Mouse (Mus musculus) CH12.LX (cell line): Measurements from ENCODE around the gene Myl9. TPM values are rescaled to one million over a fixed set of nuclear protein-coding genes. Genes with fewer than 3 reads are reported as not detected.

Source experiments
- DNase-seq: peaks from one replicate; pipeline ENCODE4 v3.0.0-alpha.2; 2013; ENCODE audit errors: extremely low read depth
- H3K27ac ChIP-seq: 2 replicates; pipeline ENCODE4 v1.5.1; 2012; ENCODE audit warnings: low read depth, mild to moderate bottlenecking, control low read depth, moderate library complexity; ENCODE audit not compliant: insufficient read depth
- H3K27me3 ChIP-seq: replicated peaks from 2 replicates; pipeline ENCODE3; 2012; ENCODE audit warnings: inconsistent platforms
- H3K36me3 ChIP-seq, 2 experiments: replicated peaks in 1 of 2; 2 replicates each; pipeline versions ENCODE3 to v1.6.1; 2012; ENCODE audit warnings: inconsistent platforms in 1 of 2, low read length in 1 of 2, mild to moderate bottlenecking in 1 of 2, mixed read lengths in 1 of 2, moderate library complexity in 1 of 2; ENCODE audit not compliant: control insufficient read depth in 1 of 2, insufficient read depth in 1 of 2
- H3K4me1 ChIP-seq, 2 experiments: 2 replicates each; pipeline ENCODE4 v1.6.1; 2012; ENCODE audit warnings: inconsistent platforms in 1 of 2, moderate library complexity in 1 of 2; ENCODE audit not compliant: insufficient read depth in 2 of 2, control insufficient read depth in 1 of 2
- H3K4me2 ChIP-seq: 2 replicates; pipeline ENCODE4 v1.6.1; 2012; ENCODE audit warnings: low read depth, mild to moderate bottlenecking, control low read depth; ENCODE audit not compliant: poor library complexity, insufficient read depth, severe bottlenecking
- H3K4me3 ChIP-seq, 3 experiments: fragments of 150-350 bp in 1 of 3; sonication (generic) in 1 of 3; replicated peaks in 1 of 3; 2 replicates each; pipeline versions ENCODE3 to v1.5.1; 2011 to 2012; ENCODE audit warnings: low read depth in 2 of 3, low read length in 2 of 3, mild to moderate bottlenecking in 2 of 3, moderate library complexity in 2 of 3, control low read depth in 1 of 3, improper control_type of control experiment in 1 of 3, inconsistent platforms in 1 of 3, mixed read lengths in 1 of 3; ENCODE audit not compliant: poor library complexity in 1 of 3
- H3K79me2 ChIP-seq: replicated peaks from 2 replicates; pipeline ENCODE4 v1.6.1; 2012; ENCODE audit warnings: mild to moderate bottlenecking, moderate library complexity; ENCODE audit not compliant: control insufficient read depth, poor library complexity, insufficient read depth, severe bottlenecking; ENCODE audit errors: extremely low read depth
- H3K9ac ChIP-seq: 2 replicates; pipeline ENCODE4 v1.6.1; 2012; ENCODE audit warnings: low read depth, mild to moderate bottlenecking, control low read depth, moderate library complexity; ENCODE audit not compliant: insufficient read depth
- H3K9me3 ChIP-seq: replicated peaks from 2 replicates; pipeline ENCODE3; 2012; ENCODE audit warnings: low read length, inconsistent platforms, mixed read lengths
- BHLHE40 ChIP-seq: IDR thresholded peaks from 2 replicates; pipeline ENCODE4 v1.6.1; 2011; ENCODE audit warnings: mild to moderate bottlenecking, low read depth, low read length, improper control_type of control experiment
- CHD1 ChIP-seq: IDR thresholded peaks from 2 replicates; pipeline ENCODE4 v1.6.1; 2012; ENCODE audit warnings: low read depth, low read length, improper control_type of control experiment, inconsistent platforms
- CTCF ChIP-seq, 2 experiments: IDR thresholded peaks in 1 of 2; conservative IDR thresholded peaks in 1 of 2; 2 replicates each; pipeline ENCODE4 v1.5.1; 2011 to 2012; ENCODE audit warnings: low read depth in 2 of 2, low read length in 2 of 2, improper control_type of control experiment in 1 of 2, inconsistent platforms in 1 of 2, mild to moderate bottlenecking in 1 of 2, moderate library complexity in 1 of 2
- HCFC1 ChIP-seq: IDR thresholded peaks from 2 replicates; pipeline ENCODE4 v1.6.1; 2012; ENCODE audit warnings: low read depth, mild to moderate bottlenecking, inconsistent platforms, low read length, improper control_type of control experiment
- IRF4 ChIP-seq: IDR thresholded peaks from 2 replicates; pipeline ENCODE4 v1.6.1; 2014; ENCODE audit warnings: low read depth, mild to moderate bottlenecking, inconsistent platforms, low read length, improper control_type of control experiment
- JUN ChIP-seq: IDR thresholded peaks from 2 replicates; pipeline ENCODE4 v1.6.1; 2011; ENCODE audit warnings: low read depth, mild to moderate bottlenecking, low read length, improper control_type of control experiment, moderate library complexity; ENCODE audit not compliant: insufficient read depth
- JUND ChIP-seq: conservative IDR thresholded peaks from 2 replicates; pipeline ENCODE4 v1.6.1; 2011; ENCODE audit warnings: low read depth, low read length, improper control_type of control experiment
- MAFK ChIP-seq: IDR thresholded peaks from 2 replicates; pipeline ENCODE4 v1.6.1; 2011; ENCODE audit warnings: low read length, improper control_type of control experiment; ENCODE audit not compliant: insufficient replicate concordance
- MAX ChIP-seq: IDR thresholded peaks from 2 replicates; pipeline ENCODE4 v1.6.1; 2011; ENCODE audit warnings: low read length, improper control_type of control experiment
- MXI1 ChIP-seq: IDR thresholded peaks from 2 replicates; pipeline ENCODE4 v1.6.1; 2011; ENCODE audit warnings: mild to moderate bottlenecking, low read depth, low read length, improper control_type of control experiment
- MYC ChIP-seq: IDR thresholded peaks from 2 replicates; pipeline ENCODE4 v1.6.1; 2011; ENCODE audit warnings: low read depth, mild to moderate bottlenecking, improper control_type of control experiment, low read length
- NELFE ChIP-seq: IDR thresholded peaks from 2 replicates; pipeline ENCODE4 v1.6.1; 2011; ENCODE audit warnings: low read depth, low read length, improper control_type of control experiment
- NRF1 ChIP-seq: IDR thresholded peaks from 2 replicates; pipeline ENCODE4 v1.6.1; 2014; ENCODE audit warnings: low read depth, mild to moderate bottlenecking, inconsistent platforms, low read length, improper control_type of control experiment, moderate library complexity
- PAX5 ChIP-seq: IDR thresholded peaks from 2 replicates; pipeline ENCODE4 v1.6.1; 2012; ENCODE audit warnings: low read length, inconsistent platforms, mixed read lengths
- POLR2A ChIP-seq: IDR thresholded peaks from 2 replicates; pipeline ENCODE4 v1.6.1; 2011; ENCODE audit warnings: low read depth, mild to moderate bottlenecking, improper control_type of control experiment, low read length
- POLR2AphosphoS2 ChIP-seq: IDR thresholded peaks from 2 replicates; pipeline ENCODE4 v1.6.1; 2011; ENCODE audit warnings: low read depth, low read length, improper control_type of control experiment
- RCOR1 ChIP-seq: conservative IDR thresholded peaks from 2 replicates; pipeline ENCODE4 v1.6.1; 2012; ENCODE audit warnings: low read depth, mild to moderate bottlenecking, inconsistent platforms, low read length, improper control_type of control experiment
- SIN3A ChIP-seq: IDR thresholded peaks from 2 replicates; pipeline ENCODE4 v1.6.1; 2012; ENCODE audit warnings: low read length, improper control_type of control experiment, inconsistent platforms
- TBP ChIP-seq: conservative IDR thresholded peaks from 2 replicates; pipeline ENCODE4 v1.6.1; 2011; ENCODE audit warnings: low read depth, low read length, improper control_type of control experiment
- USF1 ChIP-seq: IDR thresholded peaks from 2 replicates; pipeline ENCODE4 v1.6.1; 2014; ENCODE audit warnings: low read depth, mild to moderate bottlenecking, inconsistent platforms, low read length, improper control_type of control experiment
- ZKSCAN1 ChIP-seq: IDR thresholded peaks from 2 replicates; pipeline ENCODE4 v1.6.1; 2012; ENCODE audit warnings: low read depth, inconsistent platforms, low read length, improper control_type of control experiment, borderline replicate concordance
- ZMIZ1 ChIP-seq: IDR thresholded peaks from 2 replicates; pipeline ENCODE4 v1.6.1; 2012; ENCODE audit warnings: low read depth, mild to moderate bottlenecking, inconsistent platforms, low read length, improper control_type of control experiment
- ZNF384 ChIP-seq: IDR thresholded peaks from 2 replicates; pipeline ENCODE4 v1.6.1; 2012; ENCODE audit warnings: low read depth, low read length, improper control_type of control experiment, inconsistent platforms
- dilution Hi-C: fragments of 300-500 bp; cut with MboI; formaldehyde crosslinking; loops from 2 replicates; pipeline ENCODE4 v1.14.3; 2020; ENCODE audit warnings: low sequenced_read_pairs; ENCODE audit not compliant: extremely low pct_unique_long_range_greater_than_20kb, extremely low pct_ligation_motif_present
- in situ Hi-C: fragments of 300-500 bp; cut with MboI; formaldehyde crosslinking; loops from 3 replicates; pipeline ENCODE4 v1.14.3; 2019; ENCODE audit warnings: low sequenced_read_pairs, low pct_ligation_motif_present, low pct_unique_long_range_greater_than_20kb, mixed read lengths
- polyA plus RNA-seq: library from polyadenylated mRNA; unstranded; fragments of >175 nt; gene quantifications from 2 replicates; pipeline ENCODE4 v1.2.1, GENCODE M21; 2012; ENCODE audit warnings: low read depth; ENCODE audit not compliant: insufficient read length
- total RNA-seq, 2 experiments: library from RNA; depleted of rRNA; stranded (reverse); fragments of 300-350 nt in 1 of 2; fragments of >200 nt in 1 of 2; gene quantifications; 2 replicates each; pipeline ENCODE4 v1.2.3; 2012 to 2014

Myl9 gene
- total and polyA plus RNA-seq, 3 experiments = not detected

DNA sequence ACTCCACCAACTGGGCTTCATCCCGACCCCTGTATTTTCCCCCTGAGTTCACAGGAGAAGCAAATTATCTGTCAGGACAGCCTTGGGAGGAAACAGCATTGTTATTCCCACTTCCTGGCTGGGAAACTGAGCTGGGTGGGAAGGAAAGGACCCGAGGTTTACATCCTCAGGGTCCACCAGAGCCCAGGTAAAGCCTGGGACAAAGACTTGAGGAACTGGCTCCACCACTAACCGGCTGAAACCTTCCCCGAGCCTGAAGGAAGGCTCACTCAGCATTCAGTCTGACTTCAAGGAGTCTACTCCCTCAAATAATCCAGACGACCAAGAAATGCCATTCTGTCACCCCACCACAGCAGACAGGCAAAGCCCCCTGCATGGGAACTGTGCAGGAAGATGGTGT is 39.7 kb downstream of the Myl9 start:
- TF ChIP-seq JUND (no peak), PAX5 (no peak), NRF1 (no peak), ZMIZ1 (no peak), JUN (no peak), MYC (no peak), POLR2AphosphoS2 (no peak), CTCF (conservative IDR thresholded peaks at IDR 0.05 in 1 of 2, IDR thresholded peaks at IDR 0.05 in 1 of 2; ENCODE audit: low read depth in 2 of 2, low read length in 2 of 2) (no peak), IRF4 (no peak), MAX (no peak), CHD1 (no peak), RCOR1 (no peak), NELFE (no peak), ZKSCAN1 (no peak), TBP (no peak), MXI1 (no peak), HCFC1 (no peak), SIN3A (no peak), USF1 (no peak), POLR2A (no peak)
- no peak for DNase-seq
- H3K4me2 ChIP-seq = no peak overlapping the region
- no peak overlapping the region for H3K9ac ChIP-seq
- no peaks in the 10 kb centered on the region for H3K79me2 ChIP-seq
- no peak overlapping the region for H3K27ac ChIP-seq
- no peak overlapping the region for H3K4me3 ChIP-seq
- peaks cover 9% of the 10 kb centered on the region for H3K27me3 ChIP-seq
- no peaks in the 10 kb centered on the region for H3K9me3 ChIP-seq
- dilution Hi-C loops (no loop called here), in situ Hi-C loops (no loop called here)
- no peaks in the 10 kb centered on the region for H3K36me3 ChIP-seq
- H3K4me1 ChIP-seq = peaks cover 2 to 13% of the 10 kb centered on the region in 2 experiments; a peak in 3 of 4 replicates

DNA sequence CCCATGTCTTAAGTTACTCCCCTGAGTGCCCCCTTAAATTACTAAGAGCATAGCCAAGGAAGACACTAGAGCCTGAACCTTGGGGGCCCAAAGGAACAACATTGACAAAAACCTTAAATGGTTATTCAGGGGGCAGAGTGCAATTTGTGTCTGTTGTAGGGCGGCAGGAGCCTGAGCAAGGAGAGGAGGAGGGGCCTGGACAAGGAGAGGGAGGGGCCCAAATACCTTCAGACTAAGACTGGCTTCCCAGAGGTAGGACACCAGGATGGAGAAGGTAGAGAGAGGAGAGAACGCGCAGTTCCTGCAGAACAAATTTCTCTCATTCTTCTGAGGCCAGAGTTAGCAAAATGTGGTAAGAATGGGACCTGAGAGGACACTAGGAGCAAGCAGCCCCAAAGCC is 40.2 kb downstream of the Myl9 start:
- H3K79me2 ChIP-seq = no peaks in the 10 kb centered on the region
- H3K27ac ChIP-seq = no peak overlapping the region
- H3K27me3 ChIP-seq = peaks cover 9% of the 10 kb centered on the region
- H3K9me3 ChIP-seq = no peaks in the 10 kb centered on the region
- no peaks in the 10 kb centered on the region for H3K36me3 ChIP-seq
- H3K4me3 ChIP-seq = no peak overlapping the region
- in situ Hi-C loops = no loop called here
- no peak for TF ChIP-seq BHLHE40
- TF ChIP-seq NRF1 = no peak
- TF ChIP-seq TBP = no peak
- TF ChIP-seq PAX5 = no peak
- TF ChIP-seq ZNF384 = no peak
- TF ChIP-seq POLR2A = no peak
- no peak for TF ChIP-seq RCOR1
- no peak for TF ChIP-seq MAFK
- TF ChIP-seq IRF4 = no peak
- no peak for TF ChIP-seq POLR2AphosphoS2
- TF ChIP-seq, all 38 proteins: peak for 0
- no peak overlapping the region for H3K9ac ChIP-seq
- DNase-seq = no peak
- H3K4me2 ChIP-seq = no peak overlapping the region
- dilution Hi-C loops = no loop called here
- peaks cover 2 to 8% of the 10 kb centered on the region in 2 experiments; a peak in 3 of 4 replicates for H3K4me1 ChIP-seq
